Mouse (Mus musculus) forebrain, embryonic 11.5 days (tissue): Measurements from ENCODE around the gene Ces1b. TPM values are rescaled to one million over a fixed set of nuclear protein-coding genes. Genes with fewer than 3 reads are reported as not detected.

Experiments used
- ATAC-seq: fragments of 200-750 bp; cut with Nextera tagmentation; replicated peaks from 2 replicates; pipeline ENCODE4 v1.8.0; 2017; ENCODE audit warnings: moderate TSS enrichment; ENCODE audit not compliant: low FRiP score
- DNase-seq: peaks from one replicate; pipeline ENCODE4 v3.0.0-alpha.2; 2017; ENCODE audit warnings: low spot score
- H3K27ac ChIP-seq: fragments of 300-500 bp; sonication (generic); 2 replicates; pipeline ENCODE4 v1.5.1; 2014; ENCODE audit warnings: low read depth, low read length
- H3K27me3 ChIP-seq: fragments of 300-500 bp; sonication (generic); 2 replicates; pipeline ENCODE4 v1.6.1; 2014; ENCODE audit warnings: mild to moderate bottlenecking, low read length, mixed read lengths; ENCODE audit not compliant: control insufficient read depth, insufficient read depth
- H3K36me3 ChIP-seq: fragments of 300-500 bp; sonication (generic); 2 replicates; pipeline ENCODE4 v1.6.1; 2014; ENCODE audit warnings: mild to moderate bottlenecking, low read length, moderate library complexity, mixed read lengths; ENCODE audit not compliant: control insufficient read depth, insufficient read depth
- H3K4me1 ChIP-seq: fragments of 300-500 bp; sonication (generic); replicated peaks from 2 replicates; pipeline ENCODE4 v1.6.1; 2014; ENCODE audit warnings: low read length, mixed read lengths; ENCODE audit not compliant: control insufficient read depth, insufficient read depth
- H3K4me2 ChIP-seq: fragments of 300-500 bp; sonication (generic); 2 replicates; pipeline ENCODE4 v1.6.1; 2014; ENCODE audit warnings: low read depth, mild to moderate bottlenecking, low read length, moderate library complexity, mixed read lengths; ENCODE audit not compliant: severe bottlenecking
- H3K4me3 ChIP-seq: fragments of 300-500 bp; sonication (generic); 2 replicates; pipeline ENCODE4 v1.5.1; 2014; ENCODE audit warnings: low read depth, low read length
- H3K9ac ChIP-seq: fragments of 300-500 bp; sonication (generic); 2 replicates; pipeline ENCODE4 v1.6.1; 2014; ENCODE audit warnings: low read length
- H3K9me3 ChIP-seq: fragments of 300-500 bp; sonication (generic); 2 replicates; pipeline ENCODE4 v1.6.1; 2016; ENCODE audit warnings: low read length, mixed read lengths; ENCODE audit not compliant: control insufficient read depth
- WGBS: fragments of 180-500 bp; shearing (Covaris S2); extraction: QIAGEN DNeasy Blood & Tissue Kit; methylation state at CpG from one replicate; pipeline ENCODE4 v1.1.7; 2014; 5-methylcytosine and 5-hydroxymethylcytosine counted together
- polyA plus RNA-seq: library from polyadenylated mRNA; unstranded; fragments of >200 nt; fragmentation: Nextera tagmentation; extraction: Ambion mirVana; gene quantifications from 2 replicates; pipeline ENCODE4 v1.2.1, GENCODE M21; 2014

Ces1b gene
- not detected in 2 replicates for polyA plus RNA-seq

GRCm38 (mm10) chr8:93079887-93080286 is at the start of gene Ces1b:
Gene Ces1b, minus strand, starts transcription at chr8:93080017.
- DNase-seq (no peak), ATAC-seq (no peak)
- H3K4me1 ChIP-seq = no peaks in the 10 kb centered on the region
- 77% methylated on average over 2 of the region's 2 CpGs for WGBS
- H3K4me2 ChIP-seq = no peak within 1 kb of the TSS
- no peaks in the 10 kb centered on the region for H3K9me3 ChIP-seq
- no peak within 1 kb of the TSS for H3K27ac ChIP-seq
- H3K36me3 ChIP-seq = no peaks in the 10 kb centered on the region
- no peaks in the 10 kb centered on the region for H3K27me3 ChIP-seq
- no peak within 1 kb of the TSS for H3K9ac ChIP-seq
- H3K4me3 ChIP-seq = no peak within 1 kb of the TSS

DNA sequence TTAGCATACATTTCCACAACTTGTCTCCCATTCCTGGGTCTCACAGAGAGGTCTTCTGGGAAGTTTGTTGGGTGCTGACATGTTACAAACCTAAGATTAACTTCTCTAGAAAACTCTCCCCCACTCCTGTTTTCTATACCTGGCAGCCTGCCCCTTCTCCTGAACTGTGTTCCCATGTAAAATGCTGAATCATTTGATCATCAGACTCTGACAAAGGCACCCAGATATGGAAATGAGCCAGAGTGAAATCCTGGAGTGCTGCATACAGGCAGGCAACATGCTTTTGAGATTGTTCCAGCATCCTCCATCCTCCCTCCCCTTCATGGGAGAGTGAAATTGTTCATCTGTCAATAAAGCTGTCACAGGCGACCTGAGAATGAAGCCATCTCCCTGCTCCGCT is 46.7 kb upstream of the Ces1b start:
- Histone ChIP-seq H3K4me3 (no peak overlapping the region), H3K4me2 (no peak overlapping the region), H3K4me1 (no peaks in the 10 kb centered on the region), H3K9me3 (no peaks in the 10 kb centered on the region), H3K27ac (no peak overlapping the region), H3K27me3 (no peaks in the 10 kb centered on the region), H3K9ac (no peak overlapping the region), H3K36me3 (no peaks in the 10 kb centered on the region)
- no peak for ATAC-seq
- no peak for DNase-seq
- 90% methylated on average over 2 of the region's 2 CpGs for WGBS

- DNase-seq (no peak), ATAC-seq (no peak)
- Histone ChIP-seq H3K27ac (no peak overlapping the region), H3K36me3 (no peaks in the 10 kb centered on the region), H3K27me3 (no peaks in the 10 kb centered on the region), H3K9ac (no peak overlapping the region), H3K4me3 (no peak overlapping the region), H3K4me2 (no peak overlapping the region), H3K9me3 (no peaks in the 10 kb centered on the region), H3K4me1 (no peaks in the 10 kb centered on the region)
- 95% methylated on average over 1 of the region's 1 CpGs for WGBS
Observed at GRCm38 (mm10) chr8:93122005-93122404, 42.2 kb upstream of the Ces1b start.

DNA sequence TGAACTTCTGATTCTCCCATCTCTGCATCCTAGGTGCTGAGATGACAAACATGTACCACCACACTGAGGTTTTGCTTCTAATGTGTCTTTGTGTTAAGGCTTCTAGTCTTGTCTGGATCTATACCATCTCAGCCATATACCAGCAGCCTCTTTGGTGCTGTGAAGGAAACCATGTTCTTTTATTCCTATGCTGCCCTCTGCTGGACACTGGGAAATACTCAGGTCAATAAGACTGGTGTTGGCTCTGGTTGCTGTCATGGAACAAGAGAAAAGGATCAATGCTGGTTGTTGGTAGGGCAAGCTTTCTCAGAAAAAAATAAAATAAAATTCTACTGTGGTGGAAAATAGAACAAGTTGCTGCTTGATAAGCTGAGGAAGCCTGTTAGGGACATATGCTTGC is 15.6 kb upstream of the Ces1b start:
- H3K4me2 ChIP-seq = no peak overlapping the region
- no peak for ATAC-seq
- DNase-seq = peak; percentile 57

GRCm38 (mm10) chr8:93091324-93091723 is 11.5 kb upstream of the Ces1b start:
- WGBS = 73% methylated on average over 1 of the region's 1 CpGs
- no peaks in the 10 kb centered on the region for H3K4me1 ChIP-seq
- no peaks in the 10 kb centered on the region for H3K36me3 ChIP-seq
- DNase-seq = no peak
- no peak overlapping the region for H3K27ac ChIP-seq
- H3K9ac ChIP-seq = no peak overlapping the region
- no peak for ATAC-seq
- no peak overlapping the region for H3K4me3 ChIP-seq
- no peak overlapping the region for H3K4me2 ChIP-seq
- H3K9me3 ChIP-seq = no peaks in the 10 kb centered on the region
- no peaks in the 10 kb centered on the region for H3K27me3 ChIP-seq

More for the DNA sequence above, 15.6 kb upstream of the Ces1b start:
- Histone ChIP-seq H3K36me3 (no peaks in the 10 kb centered on the region), H3K9ac (no peak overlapping the region), H3K27me3 (no peaks in the 10 kb centered on the region), H3K9me3 (no peaks in the 10 kb centered on the region), H3K27ac (no peak overlapping the region), H3K4me3 (no peak overlapping the region), H3K4me1 (no peaks in the 10 kb centered on the region)

GRCm38 (mm10) chr8:93088686-93089122 is 8.9 kb upstream of the Ces1b start:
- no peak overlapping the region for H3K27ac ChIP-seq

DNA sequence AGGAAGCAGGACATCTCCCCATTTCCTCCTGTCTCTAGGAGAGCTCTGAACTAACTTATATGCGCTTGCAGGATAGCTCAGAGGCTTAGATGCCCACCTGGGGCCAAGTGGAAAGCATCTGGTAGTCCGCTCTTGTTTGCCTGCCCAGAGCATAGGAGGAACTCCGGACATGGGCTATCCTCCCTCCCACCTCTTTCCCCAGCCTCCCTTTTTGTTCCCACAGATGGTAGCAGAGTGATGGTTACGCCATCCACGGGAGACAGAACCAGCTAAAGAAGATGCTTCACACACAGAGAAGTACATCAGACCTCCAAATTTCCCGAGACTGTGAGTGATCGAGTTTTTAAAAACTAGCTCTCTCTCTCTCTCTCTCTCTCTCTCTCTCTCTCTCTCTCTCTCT is 8.4 kb upstream of the Ces1b start:
- no peaks in the 10 kb centered on the region for H3K9me3 ChIP-seq
- DNase-seq = no peak
- H3K9ac ChIP-seq = no peak overlapping the region
- no peak overlapping the region for H3K27ac ChIP-seq
- H3K27me3 ChIP-seq = no peaks in the 10 kb centered on the region
- no peaks in the 10 kb centered on the region for H3K4me1 ChIP-seq
- no peak overlapping the region for H3K4me3 ChIP-seq
- H3K4me2 ChIP-seq = no peak overlapping the region
- no peaks in the 10 kb centered on the region for H3K36me3 ChIP-seq
- WGBS = 40% methylated on average over 7 of the region's 7 CpGs
- ATAC-seq = no peak

More at GRCm38 (mm10) chr8:93088686-93089122, 8.9 kb upstream of the Ces1b start:
- Histone ChIP-seq H3K4me3 (no peak overlapping the region), H3K9me3 (no peaks in the 10 kb centered on the region), H3K9ac (no peak overlapping the region), H3K27me3 (no peaks in the 10 kb centered on the region), H3K4me2 (no peak overlapping the region), H3K36me3 (no peaks in the 10 kb centered on the region), H3K4me1 (no peaks in the 10 kb centered on the region)
- 0% methylated on average over 2 of the region's 2 CpGs for WGBS
- DNase-seq (peak; percentile 56), ATAC-seq (peak; percentile 55; the same call in 1 of the 2 replicates)

DNA sequence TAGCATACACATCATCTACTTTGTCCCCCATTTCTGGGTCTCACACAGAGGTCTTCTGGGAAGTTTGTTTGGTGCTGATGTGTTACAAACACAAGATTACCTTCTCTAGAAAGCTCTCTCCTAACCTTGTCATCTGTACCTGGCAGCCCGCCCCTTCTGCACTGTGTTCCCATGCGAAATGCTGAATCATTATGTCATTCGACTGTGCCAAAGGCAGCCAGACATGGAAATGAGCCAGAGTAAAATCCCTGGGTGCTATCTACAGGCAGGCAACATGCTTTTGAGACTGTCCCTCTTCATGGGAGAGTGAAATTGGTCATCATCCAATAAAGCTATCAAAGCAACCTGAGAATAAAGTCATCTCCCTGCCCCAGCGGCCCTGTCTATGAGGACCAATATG is 4.6 kb downstream of the Ces1b start:
- Histone ChIP-seq H3K4me1 (no peaks in the 10 kb centered on the region), H3K9ac (no peak overlapping the region), H3K4me2 (no peak overlapping the region), H3K27me3 (no peaks in the 10 kb centered on the region), H3K4me3 (no peak overlapping the region), H3K36me3 (no peaks in the 10 kb centered on the region), H3K9me3 (no peaks in the 10 kb centered on the region), H3K27ac (no peak overlapping the region)
- no peak for DNase-seq
- 93% methylated on average over 4 of the region's 4 CpGs for WGBS
- no peak for ATAC-seq

- H3K9me3 ChIP-seq = no peaks in the 10 kb centered on the region
- no peaks in the 10 kb centered on the region for H3K4me1 ChIP-seq
- H3K27ac ChIP-seq = no peak overlapping the region
- H3K9ac ChIP-seq = no peak overlapping the region
- ATAC-seq = no peak
- no peak for DNase-seq
- no peaks in the 10 kb centered on the region for H3K36me3 ChIP-seq
- H3K27me3 ChIP-seq = no peaks in the 10 kb centered on the region
- no peak overlapping the region for H3K4me2 ChIP-seq
- no peak overlapping the region for H3K4me3 ChIP-seq
- WGBS = 76% methylated on average over 3 of the region's 3 CpGs
Observed at GRCm38 (mm10) chr8:93063416-93064117, 16.2 kb downstream of the Ces1b start.
